Mouse (Mus musculus) thymus, postnatal 10 days (tissue): ENCODE results near the gene Atp4b.
"Not testable (repeated sequence)": the region's sequence is repeated elsewhere in the genome, so short reads cannot be mapped to it uniquely, and the experiment has no call there.

ENCODE experiments used
- DNase-seq, 2 experiments: peaks; one replicate each; pipeline ENCODE4 v3.0.0; 2021; ENCODE audit warnings: low spot score in 2 of 2

Atp4b gene

GRCm38 (mm10) chr8:13382536-13382935 is 14.1 kb downstream of the Atp4b start:
- no peak for DNase-seq

- no peak for DNase-seq
These were observed 15.0 kb downstream of the Atp4b start for GRCm38 (mm10) chr8:13381630-13382029.

GRCm38 (mm10) chr8:13373151-13373662 is 23.4 kb downstream of the Atp4b start:
- DNase-seq, result no peak

- peak in 1 of 2 experiments; percentile 11 for DNase-seq
These were observed 34.8 kb downstream of the Atp4b start for GRCm38 (mm10) chr8:13361865-13362264.

DNA sequence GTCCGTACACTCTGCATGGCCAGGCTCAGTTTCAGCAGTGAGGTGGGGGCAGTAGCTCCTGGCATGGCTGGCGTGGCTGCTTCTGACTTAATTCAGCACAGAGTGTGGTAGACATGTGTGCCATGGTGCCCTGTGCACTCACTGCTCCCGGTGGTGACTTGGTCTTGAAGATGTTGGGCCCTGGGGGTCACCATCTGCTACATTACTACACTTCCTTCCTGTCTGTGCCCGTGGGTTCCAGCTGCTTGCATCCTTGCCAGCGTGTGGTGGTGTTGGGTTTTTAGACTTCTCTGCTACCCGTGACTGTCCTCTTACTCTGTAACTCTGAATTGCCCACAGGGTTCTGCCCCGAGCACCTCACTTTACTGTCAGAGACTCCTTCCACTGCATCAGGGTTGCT is 36.4 kb downstream of the Atp4b start:
- DNase-seq, result no peak

GRCm38 (mm10) chr8:13356681-13357080 is 39.9 kb downstream of the Atp4b start:
- DNase-seq, result no peak

GRCm38 (mm10) chr8:13356221-13356620 is 40.4 kb downstream of the Atp4b start:
- no peak for DNase-seq

DNA sequence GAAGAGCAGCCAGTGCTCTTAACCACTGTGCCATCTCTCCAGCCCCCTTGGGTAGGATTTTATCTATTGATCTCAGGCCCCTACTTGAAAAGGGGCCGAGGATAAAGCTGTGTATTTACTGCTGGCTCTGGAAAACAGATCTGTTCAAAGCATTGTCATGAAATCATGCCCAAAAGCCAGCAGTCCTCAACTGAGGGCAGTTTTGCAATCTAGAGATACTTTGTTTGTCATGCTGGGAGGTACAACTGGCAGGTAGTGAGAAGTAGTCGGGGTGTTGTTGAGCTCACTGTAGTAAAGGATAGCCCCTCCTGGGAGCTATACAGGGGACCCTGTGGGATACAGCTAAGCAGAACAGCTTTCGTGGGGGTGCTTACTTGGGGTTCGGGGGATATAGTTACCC is 42.7 kb downstream of the Atp4b start:
- no peak for DNase-seq

- no peak for DNase-seq
These were observed 43.3 kb downstream of the Atp4b start for GRCm38 (mm10) chr8:13353155-13353833.

- no peak for DNase-seq
These were observed 44.0 kb downstream of the Atp4b start for GRCm38 (mm10) chr8:13352601-13353000.

DNA sequence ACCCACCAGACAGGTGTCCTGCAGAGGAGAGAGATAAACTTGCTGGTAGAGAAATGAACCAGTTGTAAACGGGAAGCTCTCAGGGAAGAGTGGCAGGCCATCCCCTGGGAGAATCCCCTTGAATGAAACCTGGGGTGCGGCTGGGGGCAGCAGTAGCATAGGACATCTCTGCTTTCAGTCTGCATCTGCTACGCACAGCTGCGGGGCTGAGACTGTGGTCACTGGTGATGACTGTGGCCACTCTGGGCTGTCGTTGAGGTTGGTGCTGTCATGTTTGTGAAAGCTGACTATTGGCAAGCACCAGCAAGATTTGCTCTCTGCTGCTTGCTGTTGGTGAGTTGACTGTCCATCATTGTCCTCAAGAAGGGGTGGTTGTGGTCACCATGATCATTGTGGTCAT is 45.0 kb downstream of the Atp4b start:
- DNase-seq, result no peak

DNA sequence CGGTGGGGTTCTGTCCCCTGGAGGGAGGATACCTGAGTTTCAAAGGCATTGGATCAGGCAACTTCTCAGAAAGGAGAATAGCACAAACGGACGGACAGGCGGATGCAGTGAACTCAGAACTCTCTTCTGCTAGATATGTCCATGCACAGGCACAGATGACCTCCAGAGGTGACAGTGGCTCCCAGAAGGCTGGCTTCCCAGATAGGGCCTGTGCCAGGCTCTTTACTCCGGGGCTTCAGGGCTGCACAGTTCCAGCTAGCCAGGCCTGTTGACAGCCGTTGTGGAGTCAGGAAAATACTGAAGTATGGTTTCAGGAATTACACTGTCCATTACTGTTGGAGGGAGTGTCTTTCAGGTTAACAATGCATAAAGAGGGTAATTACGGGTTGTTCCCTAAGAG is 46.6 kb downstream of the Atp4b start:
- no peak for DNase-seq

DNA sequence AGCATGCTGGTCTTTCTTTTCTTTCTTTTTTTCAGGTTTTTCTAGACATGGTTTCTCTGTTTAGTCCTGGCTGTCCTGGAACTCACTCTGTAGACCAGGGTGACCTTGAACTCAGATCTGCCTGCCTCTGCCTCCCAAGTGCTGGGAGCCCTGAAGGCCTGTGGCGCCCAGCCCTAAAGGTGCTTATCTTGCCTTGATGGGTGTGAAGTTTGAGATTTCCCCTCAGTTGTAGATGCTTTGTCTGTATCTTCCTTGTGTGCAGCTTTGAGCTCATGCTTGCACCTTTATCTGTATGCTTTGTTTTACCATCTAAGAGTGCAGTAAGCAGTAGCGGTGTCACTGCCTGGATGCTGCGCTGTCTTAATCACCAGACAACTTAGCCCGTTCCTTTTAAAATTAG is 53.5 kb downstream of the Atp4b start:
- DNase-seq, result no peak

GRCm38 (mm10) chr8:13342340-13342739 is 54.3 kb downstream of the Atp4b start:
- no peak for DNase-seq

DNA sequence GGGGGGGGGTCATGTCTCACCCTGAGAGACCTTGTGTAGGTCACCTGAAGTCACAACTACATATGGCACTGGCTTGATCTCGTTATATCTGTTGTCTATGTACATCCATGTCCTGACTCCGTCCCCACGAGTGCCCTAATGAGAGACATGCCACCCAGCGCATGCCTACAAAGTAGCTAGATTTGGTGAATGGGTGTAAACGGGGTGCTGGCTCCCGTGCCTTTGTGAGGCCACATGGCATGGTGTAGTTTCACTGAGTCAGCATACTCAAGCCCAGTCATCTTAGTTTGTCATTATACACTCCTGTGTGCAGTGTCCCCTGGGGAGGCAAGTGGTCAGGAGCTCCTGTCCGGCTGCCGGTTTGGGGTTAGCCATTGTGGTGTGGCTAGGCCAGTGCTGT is 56.0 kb downstream of the Atp4b start:
- no peak for DNase-seq

GRCm38 (mm10) chr8:13339646-13339990 is 57.0 kb downstream of the Atp4b start:
- DNase-seq, result no peak

DNA sequence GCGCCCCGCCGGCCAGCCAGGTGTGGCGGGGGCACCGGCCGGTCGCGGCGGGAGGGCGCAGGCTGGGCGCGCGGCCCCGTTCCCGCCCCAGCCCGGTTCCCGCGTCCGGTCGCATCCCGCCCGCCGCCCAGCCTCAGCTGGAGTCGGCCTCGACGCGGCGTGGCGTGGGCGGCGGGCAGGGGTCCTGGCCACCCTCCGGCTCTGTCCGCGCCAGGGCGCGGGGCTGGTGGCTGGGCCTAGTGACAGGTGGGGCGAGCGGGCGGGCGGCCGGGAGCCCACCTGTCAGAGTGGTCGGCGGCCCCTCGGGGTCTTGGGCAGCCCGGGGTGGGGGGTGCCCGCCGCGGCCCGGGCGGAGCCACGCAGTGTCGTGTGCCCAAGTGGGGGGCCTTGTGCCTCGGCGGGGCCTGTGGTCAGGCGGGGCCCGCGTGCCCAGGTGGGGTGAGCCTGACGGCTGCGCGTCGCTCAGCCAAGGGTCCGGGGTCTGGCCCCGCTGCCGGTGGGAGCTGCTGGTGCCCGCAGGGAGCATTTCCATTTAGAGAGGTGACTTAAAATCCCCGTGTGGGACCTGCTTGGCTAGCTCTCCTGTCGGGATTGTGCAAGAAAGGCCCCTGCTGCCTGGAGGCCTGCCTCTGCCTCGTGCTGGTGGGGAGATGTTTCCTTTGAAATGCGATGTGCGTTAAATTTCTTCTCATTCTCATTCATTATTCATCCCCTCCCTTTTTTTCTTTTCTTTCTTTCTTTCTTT is 57.6 kb downstream of the Atp4b start:
- peak; percentile 35 to 36 for DNase-seq

DNA sequence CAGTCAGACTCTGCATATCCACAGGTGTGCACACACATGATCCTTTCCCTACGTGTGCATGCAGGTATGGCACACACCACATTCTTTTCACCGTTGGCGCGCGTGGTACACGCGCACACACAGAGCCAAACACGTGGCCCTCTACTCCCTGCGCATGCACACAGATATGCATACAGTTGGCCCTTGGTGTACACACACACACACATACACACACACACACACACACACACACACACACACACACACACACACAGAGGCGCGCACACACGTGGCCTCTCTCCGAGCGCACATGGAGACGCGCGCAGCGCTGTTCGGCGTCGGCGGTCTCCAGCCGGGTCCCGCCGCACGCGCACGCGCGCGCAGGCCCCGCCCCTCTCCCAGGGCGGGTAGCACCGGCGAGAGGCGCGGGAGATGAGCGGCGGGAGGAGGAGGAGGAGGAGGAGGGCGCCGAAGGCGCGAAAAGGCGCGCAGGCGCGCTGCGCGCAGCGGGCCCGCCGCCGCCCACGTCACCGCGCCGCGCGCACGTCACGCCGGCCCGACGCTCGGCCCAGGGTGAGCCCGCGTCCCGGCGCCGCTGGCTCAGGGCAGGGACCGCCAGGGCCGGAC is 58.3 kb downstream of the Atp4b start, which contains the start of gene Tfdp1:
Gene Tfdp1, plus strand, starts transcription at position 497 of the 606 bp plus-strand sequence.
- DNase-seq, result peak; percentile 82 to 86

DNA sequence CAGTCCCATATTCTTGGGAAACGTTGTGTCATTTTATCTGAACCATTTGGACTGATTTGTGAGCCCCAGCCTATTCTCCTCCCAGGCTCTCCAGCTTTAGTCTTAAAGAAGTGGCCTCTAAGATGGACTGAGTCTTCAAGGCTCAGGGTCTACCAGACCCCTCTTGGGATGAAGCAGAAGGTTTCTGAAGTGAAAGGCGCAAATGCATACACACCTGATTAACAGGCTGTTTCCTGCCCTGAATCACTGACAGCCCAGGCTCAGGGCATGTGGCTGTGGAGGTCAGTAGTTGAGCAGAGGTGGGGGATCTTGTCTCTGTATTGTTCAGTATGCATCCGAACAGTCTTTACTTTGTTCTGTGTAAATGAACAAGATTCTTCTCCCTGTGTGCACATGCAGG is 58.9 kb downstream of the Atp4b start:
- no peak for DNase-seq

DNA sequence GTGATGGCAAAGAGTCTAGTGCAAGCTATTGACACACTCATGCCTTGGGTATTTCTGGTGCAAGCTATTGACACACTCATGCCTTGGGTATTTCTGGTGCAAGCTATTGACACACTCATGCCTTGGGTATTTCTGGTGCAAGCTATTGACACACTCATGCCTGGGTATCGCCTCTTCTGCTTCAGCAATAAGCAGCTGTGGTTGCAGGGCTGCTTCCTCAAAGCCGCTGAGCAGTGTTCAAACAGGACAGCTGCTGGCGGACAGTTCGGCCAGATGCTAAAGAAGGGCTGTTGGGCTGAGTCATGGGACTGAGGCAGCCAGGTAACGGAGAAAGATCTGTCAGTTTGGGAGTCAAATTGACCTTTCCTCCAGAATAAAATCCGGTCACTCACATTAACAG is 59.4 kb downstream of the Atp4b start:
- DNase-seq, result not testable (repeated sequence)
